Mouse (Mus musculus) thymus, postnatal 0 days (tissue): ENCODE measurements around the gene Schip1. TPM values are rescaled to one million over a fixed set of nuclear protein-coding genes. Genes with fewer than 3 reads are reported as not detected.

Source experiments
- DNase-seq: peaks from one replicate; pipeline ENCODE4 v3.0.0-alpha.2; 2015; ENCODE audit warnings: low spot score
- polyA plus RNA-seq: library from polyadenylated mRNA; unstranded; fragments of >200 nt; fragmentation: Nextera tagmentation; extraction: Ambion mirVana; gene quantifications from 2 replicates; pipeline ENCODE4 v1.2.1, GENCODE M21; 2015

The Schip1 gene
- polyA plus RNA-seq, 1 experiment from 2014 or later = 4.7 TPM

- DNase-seq = no peak
Observed at GRCm38 (mm10) chr3:68470061-68470460, 405.5 kb downstream of the Schip1 start.

GRCm38 (mm10) chr3:68470622-68471021, 406.0 kb downstream of the Schip1 start:
- no peak for DNase-seq

- no peak for DNase-seq
Observed at GRCm38 (mm10) chr3:68476336-68476735, 411.7 kb downstream of the Schip1 start.

- no peak for DNase-seq
Observed at GRCm38 (mm10) chr3:68477478-68477877, 412.9 kb downstream of the Schip1 start.

- DNase-seq = no peak
Observed at GRCm38 (mm10) chr3:68479266-68479665, 414.7 kb downstream of the Schip1 start.

GRCm38 (mm10) chr3:68483517-68483916, 418.9 kb downstream of the Schip1 start:
- no peak for DNase-seq

- no peak for DNase-seq
Observed at GRCm38 (mm10) chr3:68484021-68484420, 419.4 kb downstream of the Schip1 start.

GRCm38 (mm10) chr3:68484561-68484960, 420.0 kb downstream of the Schip1 start:
- no peak for DNase-seq

- DNase-seq = no peak
Observed at GRCm38 (mm10) chr3:68487621-68488020, 423.0 kb downstream of the Schip1 start.

- no peak for DNase-seq
Observed at GRCm38 (mm10) chr3:68488316-68488715, 423.7 kb downstream of the Schip1 start.

- DNase-seq = no peak
Observed at GRCm38 (mm10) chr3:68491516-68491915, 426.9 kb downstream of the Schip1 start.

- DNase-seq = no peak
Observed at GRCm38 (mm10) chr3:68492066-68492465, 427.5 kb downstream of the Schip1 start.

GRCm38 (mm10) chr3:68492513-68492912, 427.9 kb downstream of the Schip1 start:
- no peak for DNase-seq

- no peak for DNase-seq
Observed at GRCm38 (mm10) chr3:68493170-68493585, 428.6 kb downstream of the Schip1 start.

- DNase-seq = peak; percentile 30
Observed at GRCm38 (mm10) chr3:68493586-68494295, 429.1 kb downstream of the Schip1 start.

GRCm38 (mm10) chr3:68494296-68495095, 429.9 kb downstream of the Schip1 start:
- DNase-seq = no peak

GRCm38 (mm10) chr3:68495096-68495735, 430.6 kb downstream of the Schip1 start:
- no peak for DNase-seq

- DNase-seq = no peak
Observed at GRCm38 (mm10) chr3:68495736-68496242, 431.2 kb downstream of the Schip1 start.

- DNase-seq = no peak
Observed at GRCm38 (mm10) chr3:68496513-68496912, 431.9 kb downstream of the Schip1 start.

- no peak for DNase-seq
Observed at GRCm38 (mm10) chr3:68499532-68500152, 435.0 kb downstream of the Schip1 start.

GRCm38 (mm10) chr3:68504838-68505237, 440.2 kb downstream of the Schip1 start:
- no peak for DNase-seq
